Mouse (Mus musculus): Measurements from ENCODE around the gene Kctd11. TPM values are rescaled to one million over a fixed set of nuclear protein-coding genes. Genes with fewer than 3 reads are reported as not detected.
A peak's percentile ranks its signal among the peaks of the same experiment; 100 is the strongest.

Gene Kctd11
- total and polyA plus RNA-seq, 3 experiments = 1.8 to 3.9 (median 2.1) TPM

DNA sequence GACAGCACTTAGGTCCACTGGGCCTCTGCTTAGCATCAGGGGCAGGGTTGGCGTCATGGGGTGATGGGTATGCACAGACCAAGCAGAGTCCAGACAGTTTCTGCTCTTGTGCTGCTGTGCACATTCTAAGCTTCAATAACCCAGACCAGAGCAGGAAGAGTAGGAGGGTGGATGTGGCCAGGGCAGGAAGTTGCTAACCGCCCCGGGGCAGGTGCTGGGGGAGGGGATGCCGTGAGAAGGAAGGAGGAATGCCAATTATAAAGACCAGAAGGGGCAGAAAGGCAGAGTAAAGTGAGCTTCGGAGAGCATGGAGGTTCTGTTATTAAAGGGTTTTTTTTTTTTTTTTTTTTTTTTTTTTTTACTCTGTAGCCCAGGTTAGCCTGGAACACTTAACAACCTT lies 13.5 kb upstream of the Kctd11 start:
- TF ChIP-seq ZNF384 (IDR thresholded peaks at IDR 0.05; ENCODE audit: low read depth, low read length) (peak; percentile 82), MAFK (IDR thresholded peaks at IDR 0.05; ENCODE audit: insufficient replicate concordance, low read length) (no peak), USF2 (conservative IDR thresholded peaks at IDR 0.05; ENCODE audit: low read depth, low read length) (no peak), JUND (conservative IDR thresholded peaks at IDR 0.05; ENCODE audit: low read depth, low read length) (no peak), MXI1 (IDR thresholded peaks at IDR 0.05; ENCODE audit: low read depth, low read length) (no peak; the same call in 1 of the 2 replicates), SIN3A (IDR thresholded peaks at IDR 0.05; ENCODE audit: low read length) (peak; percentile 51; the same call in 1 of the 2 replicates), POLR2A (IDR thresholded peaks at IDR 0.05; ENCODE audit: low read depth, low read length) (peak; percentile 51), ELF1 (IDR thresholded peaks at IDR 0.05; ENCODE audit: low read depth, low read length) (peak; percentile 77), CHD2 (IDR thresholded peaks at IDR 0.05; ENCODE audit: low read length) (peak; percentile 85; the same call in 1 of the 2 replicates), BHLHE40 (IDR thresholded peaks at IDR 0.05; ENCODE audit: low read depth, low read length) (peak; percentile 42; the same call in 1 of the 2 replicates), ZKSCAN1 (IDR thresholded peaks at IDR 0.05; ENCODE audit: borderline replicate concordance, low read depth, low read length) (no peak), SMC3 (IDR thresholded peaks at IDR 0.05; ENCODE audit: low read depth, low read length) (no peak), CHD1 (IDR thresholded peaks at IDR 0.05; ENCODE audit: low read depth, low read length) (no peak; the same call in 1 of the 2 replicates), HCFC1 (IDR thresholded peaks at IDR 0.05; ENCODE audit: low read depth, low read length) (0 out of 2 replicates have a peak, but pooled peaks have one; percentile 9), POLR2AphosphoS2 (IDR thresholded peaks at IDR 0.05; ENCODE audit: low read depth, low read length) (no peak), TBP (conservative IDR thresholded peaks at IDR 0.05; ENCODE audit: low read depth, low read length) (peak; percentile 65; the same call in 1 of the 2 replicates), JUN (IDR thresholded peaks at IDR 0.05; ENCODE audit: insufficient read depth, low read depth, low read length) (no peak), MAX (IDR thresholded peaks at IDR 0.05; ENCODE audit: low read length) (0 out of 2 replicates have a peak, but pooled peaks have one; percentile 12), MYC (IDR thresholded peaks at IDR 0.05; ENCODE audit: low read depth, low read length) (no peak), ZMIZ1 (IDR thresholded peaks at IDR 0.05; ENCODE audit: low read depth, low read length) (no peak)
- Histone ChIP-seq H3K36me3 (replicated peaks in 1 of 2; ENCODE audit: control insufficient read depth in 1 of 2, insufficient read depth in 1 of 2, low read length in 1 of 2) (peaks cover 3 to 31% of the 10 kb centered on the region in 2 experiments), H3K4me2 (ENCODE audit: insufficient read depth, low read depth, poor library complexity, severe bottlenecking) (peak overlapping the region; percentile 46), H3K4me1 (ENCODE audit: control insufficient read depth in 1 of 2, insufficient read depth in 2 of 2) (peaks cover 5 to 30% of the 10 kb centered on the region in 2 experiments; a peak in 3 of 4 replicates), H3K27ac (ENCODE audit: insufficient read depth, low read depth) (peak overlapping the region; percentile 37), H3K79me2 (replicated peaks; ENCODE audit: control insufficient read depth, extremely low read depth, insufficient read depth, poor library complexity, severe bottlenecking) (no peaks in the 10 kb centered on the region), H3K27me3 (replicated peaks) (no peaks in the 10 kb centered on the region), H3K9me3 (replicated peaks; ENCODE audit: low read length) (no peaks in the 10 kb centered on the region), H3K9ac (ENCODE audit: insufficient read depth, low read depth) (peak overlapping the region; percentile 74), H3K4me3 (replicated peaks in 1 of 3; ENCODE audit: low read depth in 2 of 3, low read length in 2 of 3, poor library complexity in 1 of 3) (peak overlapping the region; percentile 53 to 65 (median 63))
- in situ Hi-C loops (cut with MboI; ENCODE audit: low pct_ligation_motif_present, low pct_unique_long_range_greater_than_20kb, low sequenced_read_pairs) (no loop called here), dilution Hi-C loops (cut with MboI; ENCODE audit: extremely low pct_ligation_motif_present, extremely low pct_unique_long_range_greater_than_20kb, low sequenced_read_pairs) (no loop called here)
- peak; percentile 84 for DNase-seq (ENCODE audit: extremely low read depth)

DNA sequence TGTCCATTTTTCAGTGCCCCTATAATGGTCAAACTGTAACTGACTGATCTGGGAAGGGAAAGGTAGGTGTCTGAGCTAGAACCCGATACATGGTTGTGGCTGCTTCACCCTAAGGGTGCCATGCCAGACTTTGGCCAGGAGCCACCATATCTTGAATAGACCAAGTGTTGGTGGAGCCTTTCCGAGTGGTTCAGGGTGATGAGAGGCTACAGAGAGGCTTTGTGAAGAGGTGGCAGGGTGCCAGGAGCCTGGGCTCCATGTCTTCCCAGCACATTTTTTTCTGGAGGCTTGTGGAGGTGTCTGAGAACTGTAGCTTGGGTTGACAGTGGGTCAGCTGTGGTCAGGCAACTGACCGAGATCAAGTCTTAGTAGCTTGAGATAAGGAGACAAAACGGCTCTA lies 10.3 kb upstream of the Kctd11 start:
- no peak for DNase-seq (ENCODE audit: extremely low read depth)
- H3K4me2 ChIP-seq (ENCODE audit: insufficient read depth, low read depth, poor library complexity, severe bottlenecking) = no peak overlapping the region
- H3K9ac ChIP-seq (ENCODE audit: insufficient read depth, low read depth) = no peak overlapping the region
- H3K4me1 ChIP-seq (ENCODE audit: control insufficient read depth in 1 of 2, insufficient read depth in 2 of 2) = peaks cover 5 to 22% of the 10 kb centered on the region in 2 experiments; a peak in 3 of 4 replicates
- H3K36me3 ChIP-seq (replicated peaks in 1 of 2; ENCODE audit: control insufficient read depth in 1 of 2, insufficient read depth in 1 of 2, low read length in 1 of 2) = peaks cover 3 to 60% of the 10 kb centered on the region in 2 experiments
- dilution Hi-C loops (cut with MboI; ENCODE audit: extremely low pct_ligation_motif_present, extremely low pct_unique_long_range_greater_than_20kb, low sequenced_read_pairs) = no loop called here
- H3K79me2 ChIP-seq (replicated peaks; ENCODE audit: control insufficient read depth, extremely low read depth, insufficient read depth, poor library complexity, severe bottlenecking) = no peaks in the 10 kb centered on the region
- no peak overlapping the region for H3K27ac ChIP-seq (ENCODE audit: insufficient read depth, low read depth)
- H3K9me3 ChIP-seq (replicated peaks; ENCODE audit: low read length) = no peaks in the 10 kb centered on the region
- TF ChIP-seq BHLHE40 (IDR thresholded peaks at IDR 0.05; ENCODE audit: low read depth, low read length) = no peak
- TF ChIP-seq TBP (conservative IDR thresholded peaks at IDR 0.05; ENCODE audit: low read depth, low read length) = no peak
- no peaks in the 10 kb centered on the region for H3K27me3 ChIP-seq (replicated peaks)
- in situ Hi-C loops (cut with MboI; ENCODE audit: low pct_ligation_motif_present, low pct_unique_long_range_greater_than_20kb, low sequenced_read_pairs) = no loop called here
- H3K4me3 ChIP-seq (replicated peaks in 1 of 3; ENCODE audit: low read depth in 2 of 3, low read length in 2 of 3, poor library complexity in 1 of 3) = no peak overlapping the region
